Mouse (Mus musculus): ENCODE results near the gene Mdm4. TPM values are rescaled to one million over a fixed set of nuclear protein-coding genes. Genes with fewer than 3 reads are reported as not detected.

The Mdm4 gene
- polyA plus RNA-seq, 1 experiment, result 7.3 TPM

DNA sequence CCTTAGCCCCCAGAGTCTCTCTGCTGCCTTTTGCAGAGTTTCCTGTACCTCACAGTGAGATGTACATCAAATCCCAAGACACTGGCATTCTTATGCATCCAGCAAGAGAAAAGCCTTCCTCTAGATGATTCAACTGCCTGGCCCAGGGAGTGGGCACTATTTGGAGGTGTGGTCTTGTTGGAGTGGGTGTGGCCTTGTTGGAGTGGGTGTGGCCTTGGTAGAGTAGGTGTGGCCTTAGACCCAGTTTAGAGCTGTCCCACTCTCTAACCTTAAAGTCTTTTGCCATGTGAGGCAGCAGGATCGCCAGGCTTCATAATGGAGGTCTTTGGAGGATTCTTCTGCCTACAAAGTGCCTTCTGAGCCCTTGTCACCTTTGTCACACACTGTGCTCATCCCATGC lies 120.4 kb downstream of the Mdm4 start:
- H3K9me3 ChIP-seq, result peaks cover 12% of the 10 kb centered on the region
- peaks cover 58% of the 10 kb centered on the region for H3K27me3 ChIP-seq (replicated peaks)
- no peaks in the 10 kb centered on the region for H3K4me1 ChIP-seq

More for the DNA sequence above, 120.4 kb downstream of the Mdm4 start:
- Histone ChIP-seq H3K36me3 (replicated peaks; ENCODE audit: low read length) (no peaks in the 10 kb centered on the region), H3K4me3 (replicated peaks) (no peak overlapping the region)
- TF ChIP-seq FLI1 (IDR thresholded peaks at IDR 0.05; ENCODE audit: low read length) (no peak), GATA1 (IDR thresholded peaks at IDR 0.05; ENCODE audit: borderline replicate concordance, low read length) (no peak)

Other genes starting within 250 kb of the Mdm4 start
- gene Lrrn2, start 150.3 kb downstream of the Mdm4 start, polyA plus RNA-seq (2012; ENCODE audit: insufficient read depth, low replicate concordance), result not detected in 2 replicates
- gene Pik3c2b, start 15.1 kb upstream of the Mdm4 start, polyA plus RNA-seq (2012; ENCODE audit: insufficient read depth, low replicate concordance), result 0.56 and 0.73 TPM in 2 replicates
- gene Ppp1r15b, start 100.6 kb upstream of the Mdm4 start, polyA plus RNA-seq (2012; ENCODE audit: insufficient read depth, low replicate concordance), result 6.7 and 8.7 TPM in 2 replicates
- gene Plekha6, start 133.6 kb upstream of the Mdm4 start, polyA plus RNA-seq (2012; ENCODE audit: insufficient read depth, low replicate concordance), result 0.57 TPM in 1 of 2 replicates, not detected in the other

Data from megakaryocyte, embryonic 14.5 days (primary cell).